Mouse (Mus musculus) olfactory bulb, adult 2 months (tissue): ENCODE measurements around the gene Shtn1.

Experiments
- CTCF ChIP-seq: fragments of 200-500 bp; IDR thresholded peaks from 2 replicates; pipeline ENCODE4 v1.5.1; 2012; ENCODE audit warnings: low read depth, mild to moderate bottlenecking, low read length, moderate library complexity; ENCODE audit not compliant: insufficient read depth
- POLR2A ChIP-seq: fragments of 200-500 bp; IDR thresholded peaks from 2 replicates; pipeline ENCODE4 v1.6.1; 2012; ENCODE audit warnings: mild to moderate bottlenecking, low read depth, low read length, moderate library complexity; ENCODE audit not compliant: insufficient read depth

DNA sequence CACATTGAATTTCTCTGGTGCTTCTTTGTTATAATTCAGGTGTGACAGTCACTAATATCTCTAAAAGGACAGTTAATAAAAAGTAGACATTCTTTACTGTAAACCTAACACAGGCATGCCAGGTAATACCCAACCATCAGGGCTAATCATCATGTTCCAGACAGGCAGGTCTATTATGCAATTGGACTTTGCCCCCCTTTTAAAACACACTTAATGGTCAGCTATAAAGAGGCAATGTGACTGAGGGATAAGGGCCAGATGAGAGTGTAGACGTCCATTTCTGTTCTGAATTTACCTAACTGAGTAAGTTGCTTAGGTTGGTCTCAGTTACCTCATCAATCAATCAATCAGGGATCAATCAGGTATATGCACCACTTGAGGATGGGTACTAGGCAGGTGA lies 22.4 kb upstream of the Shtn1 start:
- TF ChIP-seq CTCF (no peak), POLR2A (no peak)
